Mouse (Mus musculus): ENCODE measurements around the gene Igfbp6.
"Not testable (repeated sequence)": the region's sequence is repeated elsewhere in the genome, so short reads cannot be mapped to it uniquely, and the experiment has no call there.

Gene Igfbp6

DNA sequence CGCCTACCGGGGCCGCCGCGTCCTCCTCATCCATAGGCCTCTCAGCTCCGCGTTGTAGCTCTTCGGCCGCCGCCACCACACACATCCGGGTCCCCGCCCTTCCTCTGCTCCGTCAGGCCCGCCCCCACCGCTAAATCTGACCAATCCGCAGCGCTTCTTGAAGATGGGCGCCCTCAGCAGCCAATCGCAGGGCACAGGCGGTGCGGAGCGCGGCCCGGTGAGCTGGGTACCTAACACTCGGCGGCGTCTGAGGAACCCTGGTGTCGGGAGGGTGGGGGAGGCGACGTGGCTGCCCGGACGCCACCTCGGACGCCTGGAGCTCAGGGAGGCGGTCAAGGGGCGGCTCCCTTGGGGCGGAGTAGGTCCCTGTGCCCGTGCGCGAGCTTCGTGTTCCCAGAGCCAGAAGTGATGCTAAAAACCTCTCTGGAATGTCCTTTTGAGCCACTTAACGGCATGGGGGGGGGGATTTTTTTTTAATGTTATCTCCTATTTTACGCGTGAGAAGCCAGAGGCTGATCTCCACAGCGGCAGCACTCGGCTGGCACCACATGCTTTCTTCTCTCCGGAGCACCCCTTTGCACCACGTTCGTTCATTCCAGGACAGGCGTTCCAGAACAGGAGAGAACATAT, 7.9 kb upstream of the Igfbp6 start, which contains the start of gene Spryd3:
TSS of gene Spryd3 (minus strand) at position 106 of the 630 bp plus-strand sequence.
- DNase-seq (ENCODE audit: low read depth, low spot score), result peak; percentile 96

DNA sequence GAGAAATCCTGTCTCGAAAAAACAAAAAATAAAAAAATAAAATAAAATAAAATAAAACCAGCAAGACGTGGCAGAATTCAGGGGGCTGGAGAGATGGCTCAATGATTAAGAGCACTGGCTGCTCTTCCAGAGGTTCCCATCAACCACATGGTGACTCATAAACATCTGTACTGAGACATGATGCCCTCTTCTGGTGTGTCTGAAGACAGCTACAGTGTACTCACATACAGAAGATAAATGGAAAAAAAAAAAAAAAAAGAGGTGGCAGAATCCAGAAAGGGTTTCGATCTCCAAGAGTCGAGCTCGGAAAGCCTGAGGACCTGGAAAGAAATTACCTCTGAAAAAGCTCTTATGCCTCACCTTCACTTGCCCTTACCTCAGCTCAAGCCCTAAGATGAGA, 3.0 kb upstream of the Igfbp6 start:
- no peak for DNase-seq (ENCODE audit: low read depth, low spot score)

DNA sequence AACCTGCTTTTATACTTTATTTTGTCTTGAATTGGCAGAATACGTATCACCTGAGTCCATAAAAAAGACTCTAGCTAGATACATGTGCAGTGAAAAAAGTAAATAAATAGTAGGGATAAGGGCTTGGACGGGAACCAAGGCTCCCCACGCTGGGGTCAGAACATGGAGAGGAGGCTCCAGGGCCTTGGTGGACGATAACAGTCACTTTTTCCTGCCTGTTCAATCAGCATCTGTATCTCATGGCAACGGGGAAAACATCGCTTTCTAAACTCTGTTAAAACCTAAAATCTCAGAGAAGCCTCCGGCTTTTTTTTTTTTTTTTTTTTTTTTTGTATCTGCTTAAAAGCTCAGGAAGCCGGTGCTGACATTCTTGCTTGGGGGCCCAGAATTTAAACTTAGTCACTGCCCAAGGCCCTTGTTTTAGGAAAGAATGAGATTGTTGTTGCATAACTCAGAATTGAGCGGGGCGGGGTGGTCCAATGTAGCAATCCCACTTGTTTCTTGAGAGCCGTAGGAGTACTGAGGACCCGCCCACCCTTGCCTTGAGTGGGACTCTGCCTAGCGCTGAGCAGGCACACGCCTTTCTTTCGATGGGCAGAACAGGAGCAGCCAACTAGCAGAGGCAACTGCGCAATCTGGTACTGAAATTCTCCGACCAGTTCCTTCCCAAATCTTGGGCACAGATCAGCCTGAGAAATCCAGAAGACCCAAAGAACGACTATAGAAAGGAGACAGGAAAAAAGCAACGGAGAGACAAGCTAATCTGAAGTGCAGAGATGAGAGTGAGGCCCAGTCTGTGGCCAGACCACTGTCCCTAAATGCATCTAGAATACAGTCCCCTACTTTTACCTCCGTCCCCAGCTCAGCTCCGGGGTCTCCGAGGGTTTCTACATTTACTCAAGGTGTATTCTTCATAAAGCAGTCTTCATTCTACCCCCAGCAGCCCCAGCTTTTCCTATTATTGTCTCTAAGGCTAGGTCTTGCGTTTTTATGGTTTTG, 949 bp upstream of the Igfbp6 start:
- DNase-seq (ENCODE audit: low read depth, low spot score), result no peak

DNA sequence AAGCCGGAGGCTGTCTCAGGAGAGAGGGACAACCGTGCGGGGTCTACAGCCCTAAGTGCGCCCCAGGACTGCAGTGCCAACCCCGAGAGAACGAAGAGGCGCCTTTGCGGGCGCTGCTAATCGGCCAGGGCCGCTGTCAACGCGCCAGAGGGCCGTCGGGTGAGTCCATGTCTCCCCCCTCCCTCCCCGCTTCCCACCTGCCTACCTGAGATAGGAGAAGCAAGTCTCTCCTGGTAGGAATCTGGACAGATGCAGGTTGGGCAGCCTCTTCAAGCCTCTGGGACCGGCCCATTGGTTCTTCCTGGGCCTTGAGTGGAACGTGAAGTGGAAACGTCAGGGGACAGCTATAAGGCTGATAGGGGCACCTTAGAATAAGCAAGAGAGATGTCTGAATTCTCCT, 564 bp downstream of the Igfbp6 start:
- DNase-seq (ENCODE audit: low read depth, low spot score), result no peak

DNA sequence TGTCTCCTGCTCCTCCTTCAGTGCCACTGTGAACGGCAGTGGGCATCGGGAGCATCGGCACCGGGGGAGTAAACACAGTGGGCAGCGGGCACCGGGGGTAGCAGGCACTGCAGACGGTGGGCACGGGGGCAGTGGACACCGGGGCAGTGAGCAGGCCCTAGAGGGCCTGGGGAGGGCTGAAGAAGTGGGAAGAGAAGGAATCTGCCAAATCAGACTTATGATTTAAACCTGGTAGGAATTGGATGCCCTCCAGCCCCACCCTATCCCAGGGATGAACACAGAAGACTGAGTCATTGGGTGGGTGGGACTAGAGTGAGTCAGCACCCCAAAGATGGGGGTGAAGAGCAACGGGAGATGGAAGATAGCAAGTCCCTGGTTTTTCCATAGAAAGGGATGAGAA, 1.2 kb downstream of the Igfbp6 start:
- DNase-seq (ENCODE audit: low read depth, low spot score), result no peak

DNA sequence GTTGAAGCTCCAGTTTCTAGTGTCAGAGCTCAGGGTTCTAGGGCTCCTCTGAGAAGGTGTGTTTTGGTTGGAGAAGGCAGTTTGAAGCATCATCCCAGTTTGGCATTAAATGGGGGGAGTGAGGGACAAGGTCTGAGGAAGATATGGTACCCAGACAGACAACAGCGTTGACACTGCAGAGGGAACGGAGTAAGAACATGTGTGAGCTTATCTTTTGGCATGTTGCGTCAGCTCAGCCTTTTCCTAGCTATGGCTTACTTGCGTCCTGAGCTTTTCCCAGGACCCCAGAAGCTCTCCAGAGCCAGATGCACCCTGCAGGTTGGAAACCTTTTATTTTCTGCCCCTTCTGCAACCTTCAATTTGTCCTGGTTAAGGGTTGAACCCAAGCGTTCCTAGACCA, 1.9 kb downstream of the Igfbp6 start:
- DNase-seq (ENCODE audit: low read depth, low spot score), result no peak

DNA sequence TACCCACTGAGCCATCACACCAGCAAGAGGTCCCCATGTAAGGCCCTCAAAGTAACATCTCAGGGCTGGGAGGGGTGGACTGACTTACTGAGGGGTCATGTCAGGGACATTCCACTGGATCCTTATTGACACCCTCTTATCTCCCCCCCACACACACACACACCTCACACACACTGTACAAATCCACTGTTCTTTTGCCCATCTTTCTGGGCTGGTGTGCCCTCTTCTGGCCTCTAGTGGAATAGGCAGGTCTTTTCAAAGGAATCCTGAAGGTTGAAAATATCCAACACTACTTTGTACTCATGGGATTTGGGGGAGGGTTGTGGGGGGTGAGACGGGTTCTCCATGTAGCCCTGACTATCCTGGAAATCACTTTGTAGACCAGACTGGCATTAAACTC, 2.7 kb downstream of the Igfbp6 start:
- DNase-seq (ENCODE audit: low read depth, low spot score), result peak; percentile 46

DNA sequence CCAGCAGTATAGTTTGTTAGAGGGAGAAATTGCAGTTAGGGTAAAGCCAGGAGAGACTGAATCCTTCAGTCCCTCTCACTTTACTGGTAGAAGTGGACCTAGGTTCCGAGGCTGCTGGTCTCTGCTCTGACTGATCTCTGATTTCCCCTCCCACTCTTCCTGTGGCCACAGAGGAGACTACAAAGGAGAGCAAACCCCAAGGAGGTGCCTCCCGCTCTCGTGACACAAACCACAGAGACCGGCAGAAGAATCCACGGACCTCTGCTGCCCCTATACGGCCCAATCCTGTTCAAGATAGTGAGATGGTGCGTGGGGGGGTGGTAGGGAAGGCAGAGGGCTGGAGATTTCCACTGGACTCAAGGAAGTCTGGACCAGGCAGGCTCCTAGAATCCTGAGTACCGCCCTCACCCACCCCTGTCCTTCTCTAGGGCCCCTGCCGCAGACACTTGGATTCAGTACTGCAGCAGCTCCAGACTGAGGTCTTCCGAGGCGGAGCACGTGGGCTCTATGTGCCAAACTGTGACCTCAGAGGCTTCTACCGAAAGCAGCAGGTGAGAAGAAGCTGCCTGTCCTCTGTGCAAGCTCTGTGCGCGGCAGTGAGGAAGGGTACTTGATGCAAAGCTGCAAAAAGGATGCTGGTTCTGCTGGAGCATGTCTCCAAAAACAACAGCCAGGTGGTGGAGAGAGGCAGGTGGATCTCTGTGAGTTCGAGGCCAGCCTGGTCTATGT, 3.7 kb downstream of the Igfbp6 start:
- no peak for DNase-seq (ENCODE audit: low read depth, low spot score)

DNA sequence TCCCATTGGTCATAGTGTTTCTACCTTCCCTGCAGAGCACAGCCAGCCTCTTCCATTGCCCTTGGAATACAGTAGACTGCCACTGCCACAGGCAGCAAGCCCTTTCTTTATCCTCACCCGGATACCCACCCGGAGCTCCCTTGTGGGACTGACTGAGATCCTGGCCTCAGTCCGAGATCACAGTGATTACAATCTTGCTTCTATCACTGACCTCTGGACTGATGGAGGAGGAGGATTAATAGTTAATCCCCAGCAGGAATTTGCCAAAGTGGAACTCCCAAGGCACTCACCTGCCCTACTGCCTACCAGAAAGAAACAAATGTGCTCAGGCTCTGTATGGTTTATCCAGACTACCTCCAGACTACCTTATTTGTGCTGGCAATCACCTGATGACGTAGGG, 5.4 kb downstream of the Igfbp6 start:
- DNase-seq (ENCODE audit: low read depth, low spot score), result no peak

DNA sequence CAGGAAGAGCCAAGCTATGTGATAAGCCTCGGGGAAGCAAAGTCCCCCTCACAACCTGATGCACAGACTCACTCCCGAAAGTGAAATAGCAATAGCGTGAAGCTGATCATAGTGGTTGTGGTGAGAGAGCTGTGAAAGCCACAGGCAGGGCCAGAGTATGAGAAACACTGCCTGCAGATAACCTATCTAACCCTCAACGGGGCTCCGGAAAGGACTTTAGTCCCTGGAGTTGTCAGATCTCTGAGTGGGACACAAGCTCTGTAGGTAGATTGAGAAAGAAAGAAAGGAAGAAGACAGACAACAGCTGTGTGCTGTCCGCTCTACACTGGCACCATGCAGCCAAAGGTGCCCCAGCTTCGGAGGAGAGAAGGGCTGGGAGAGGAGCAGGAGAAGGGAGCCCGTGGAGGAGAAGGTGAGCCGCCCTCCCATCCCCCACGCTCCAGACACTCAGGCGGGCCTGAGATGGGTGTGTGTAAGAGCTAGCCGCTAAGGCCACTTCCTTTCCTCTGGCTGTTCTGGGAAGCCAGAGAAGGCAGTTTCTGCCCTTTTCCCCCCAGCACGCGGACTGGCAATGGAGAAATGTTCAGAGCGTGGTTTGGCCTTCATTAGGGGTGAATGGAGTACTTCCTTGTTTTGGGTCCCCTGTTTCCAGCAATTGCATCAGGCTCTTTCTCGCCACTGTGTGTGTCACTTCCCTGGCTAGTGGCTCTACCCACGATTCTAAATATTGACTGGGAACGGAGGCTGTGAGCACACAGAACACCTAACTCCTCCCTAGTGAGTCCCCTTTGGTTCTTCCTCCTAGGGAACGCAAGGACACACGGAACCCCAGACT, 6.4 kb downstream of the Igfbp6 start, which contains the start of gene Soat2:
TSS of gene Soat2 (plus strand) at position 226 of the 835 bp plus-strand sequence.
- no peak for DNase-seq (ENCODE audit: low read depth, low spot score)

DNA sequence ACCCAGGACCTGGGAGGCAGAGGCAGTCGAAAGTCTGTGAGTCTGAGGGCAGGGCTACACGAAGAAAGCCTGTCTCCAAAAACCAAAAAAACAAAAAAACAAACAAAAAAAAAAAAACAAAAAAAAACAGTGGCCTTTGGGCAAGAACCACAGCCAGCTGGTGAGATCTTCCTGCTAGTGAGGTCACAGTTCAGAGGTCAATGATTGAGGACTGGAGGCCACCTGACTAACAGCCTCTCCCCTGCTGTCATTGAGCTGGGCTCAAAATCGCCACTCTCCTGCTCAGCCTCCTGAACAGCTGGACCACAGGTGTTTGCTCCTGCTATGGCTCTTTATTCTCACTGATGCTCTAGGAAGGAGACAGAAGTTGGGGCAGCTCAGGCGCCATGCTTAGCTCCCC, 8.5 kb downstream of the Igfbp6 start:
- no peak for DNase-seq (ENCODE audit: low read depth, low spot score)

DNA sequence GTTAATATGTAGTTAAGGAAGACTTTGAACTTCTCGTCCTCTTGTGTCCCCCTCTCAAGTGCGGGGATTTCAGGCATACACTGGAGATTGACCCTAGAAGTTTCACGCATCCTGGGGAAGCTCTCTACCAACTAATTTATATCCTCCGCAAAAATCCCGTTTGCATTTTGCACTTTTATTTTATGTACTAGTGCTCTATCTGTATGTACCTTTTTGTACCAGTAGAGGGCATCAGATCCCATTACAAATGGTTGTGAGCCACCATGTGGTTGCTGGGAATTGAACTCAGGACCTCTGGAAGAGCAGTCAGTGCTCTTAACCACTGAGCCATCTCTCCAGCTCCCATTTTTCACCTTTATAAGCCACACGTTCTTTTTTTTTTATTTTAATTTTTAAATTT, 10.8 kb downstream of the Igfbp6 start:
- not testable (repeated sequence) for DNase-seq (ENCODE audit: low read depth, low spot score)

DNA sequence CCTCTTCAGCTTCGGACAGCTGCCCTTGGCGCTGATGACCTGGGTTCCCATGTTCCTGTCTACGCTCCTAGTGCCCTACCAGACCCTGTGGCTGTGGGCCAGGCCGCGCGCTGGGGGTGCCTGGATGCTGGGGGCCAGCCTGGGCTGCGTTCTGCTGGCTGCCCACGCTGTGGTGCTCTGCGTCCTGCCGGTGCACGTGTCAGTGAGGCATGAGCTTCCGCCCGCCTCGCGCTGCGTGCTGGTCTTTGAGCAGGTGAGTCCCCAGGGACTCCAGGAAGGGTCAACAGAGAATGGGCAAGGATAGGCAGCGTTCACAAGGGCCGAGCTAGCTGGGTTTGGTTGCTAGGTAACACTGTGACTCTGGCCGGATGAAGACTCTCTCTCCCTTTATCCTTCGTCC, 12.7 kb downstream of the Igfbp6 start:
- no peak for DNase-seq (ENCODE audit: low read depth, low spot score)

DNA sequence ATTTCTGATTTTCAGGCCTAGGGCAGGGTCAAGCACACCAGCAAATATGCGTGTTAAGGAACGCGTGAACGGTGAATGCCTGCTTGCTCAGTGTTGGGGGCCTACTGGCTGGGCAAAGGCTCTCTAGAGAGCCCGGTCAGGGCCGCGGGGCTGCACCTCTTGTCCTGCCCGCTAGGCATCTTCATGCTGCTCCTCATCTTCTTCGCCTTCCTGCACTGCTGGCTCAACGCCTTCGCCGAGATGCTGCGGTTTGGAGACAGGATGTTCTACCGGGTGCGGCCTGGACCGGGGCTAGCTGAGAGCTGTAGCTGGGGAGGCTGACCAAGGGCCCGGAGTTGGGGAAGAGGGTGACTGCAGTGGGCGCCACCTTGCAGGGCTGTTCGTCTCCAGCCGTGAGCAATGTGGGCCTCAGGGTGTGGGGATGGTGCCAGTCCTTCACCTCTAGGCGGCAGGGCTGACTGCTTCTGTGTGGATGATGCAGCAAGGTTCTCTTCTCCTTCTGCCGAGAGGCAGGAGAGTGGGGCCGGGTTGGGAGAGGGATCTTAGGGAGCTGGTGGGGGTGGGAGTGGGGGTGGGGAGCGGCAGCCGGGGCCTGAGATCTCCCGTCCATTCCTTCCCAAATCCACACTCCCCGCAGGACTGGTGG, 16.4 kb downstream of the Igfbp6 start:
- DNase-seq (ENCODE audit: low read depth, low spot score), result no peak

DNA sequence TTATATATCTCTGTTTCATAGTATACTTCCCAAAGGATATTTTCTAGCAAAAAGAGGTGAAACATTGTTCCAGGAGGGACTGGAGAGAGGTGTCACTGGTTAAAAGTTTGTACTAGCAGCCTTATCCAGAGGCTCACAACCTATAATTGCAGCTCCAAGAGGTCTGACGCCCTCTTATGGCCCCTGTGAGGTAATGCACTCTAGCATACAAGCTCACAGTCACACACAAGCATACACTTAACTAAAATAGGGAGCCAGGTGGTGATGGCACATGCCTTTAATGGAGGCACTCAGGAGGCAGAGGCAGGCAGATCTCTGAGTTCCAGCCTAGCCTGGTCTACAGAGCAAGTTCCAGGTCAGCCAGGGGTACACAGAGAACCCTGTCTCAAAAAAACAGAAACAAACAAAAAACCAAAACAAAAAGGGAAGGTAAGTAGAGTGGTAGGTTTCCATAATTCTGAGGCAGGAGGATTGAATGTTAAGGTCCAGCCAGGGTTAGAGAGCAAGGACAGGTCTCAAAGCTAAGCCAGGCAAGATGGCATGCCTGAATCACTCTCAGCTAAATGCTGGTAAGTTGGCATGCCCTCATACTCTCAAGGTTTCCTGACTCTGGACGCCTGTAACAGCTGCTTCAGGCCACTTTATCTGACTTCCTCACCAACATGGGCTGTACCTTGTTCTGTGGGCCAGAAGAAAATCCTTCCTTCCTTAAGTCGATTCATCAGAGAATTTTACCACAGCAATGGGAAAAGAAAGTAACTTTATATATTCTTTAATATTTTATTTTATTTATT, 19.9 kb downstream of the Igfbp6 start:
- DNase-seq (ENCODE audit: low read depth, low spot score), result no peak

DNA sequence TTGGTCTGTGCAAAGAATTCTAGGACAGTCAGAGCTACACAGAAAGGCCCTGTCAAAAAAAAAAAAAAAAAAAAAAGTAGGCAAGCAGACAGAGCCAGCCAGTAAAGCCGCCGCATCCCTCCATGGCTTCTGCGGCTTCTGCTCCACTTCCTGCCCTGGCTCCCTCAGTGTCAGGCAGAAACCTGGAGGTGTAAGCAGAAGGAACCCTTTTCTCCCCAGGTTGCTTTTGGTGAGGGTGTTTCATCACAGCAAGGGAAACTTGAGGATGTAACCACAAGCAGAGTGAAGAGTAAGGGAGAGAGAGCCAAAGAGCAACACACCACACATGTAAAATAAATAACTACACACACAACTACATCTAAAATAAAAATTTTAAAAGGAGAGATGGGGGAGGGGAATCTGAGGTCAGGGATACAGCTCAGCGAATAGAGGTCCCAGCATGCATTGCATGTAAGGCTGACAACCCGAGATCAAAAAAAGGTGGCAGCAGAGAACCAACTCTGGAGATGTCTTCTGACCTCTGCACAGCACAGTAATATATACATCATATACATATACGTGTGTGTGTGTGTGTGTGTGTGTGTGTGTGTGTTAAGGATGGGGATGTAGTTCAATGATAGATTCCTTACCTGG, 21.4 kb downstream of the Igfbp6 start:
- no peak for DNase-seq (ENCODE audit: low read depth, low spot score)

DNA sequence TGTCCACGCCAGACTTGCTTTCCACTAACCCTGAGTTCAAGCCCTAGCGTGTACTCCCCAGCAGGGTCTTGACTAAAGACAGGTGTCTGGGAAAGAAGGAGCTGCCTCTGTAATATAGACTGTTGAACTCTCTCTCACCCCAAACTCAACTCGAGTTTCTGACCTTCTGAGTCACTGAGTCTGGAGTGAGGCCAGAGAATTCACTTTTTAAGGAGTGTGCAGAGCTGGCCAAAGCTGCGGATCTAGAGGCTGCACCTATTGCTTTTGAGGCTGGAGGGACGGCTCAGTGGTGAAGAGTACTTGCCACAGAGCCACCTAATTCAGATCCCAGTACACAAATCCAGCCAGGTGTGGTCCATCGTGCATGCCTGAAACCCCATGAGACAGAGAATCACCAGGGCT, 23.5 kb downstream of the Igfbp6 start:
- no peak for DNase-seq (ENCODE audit: low read depth, low spot score)

DNA sequence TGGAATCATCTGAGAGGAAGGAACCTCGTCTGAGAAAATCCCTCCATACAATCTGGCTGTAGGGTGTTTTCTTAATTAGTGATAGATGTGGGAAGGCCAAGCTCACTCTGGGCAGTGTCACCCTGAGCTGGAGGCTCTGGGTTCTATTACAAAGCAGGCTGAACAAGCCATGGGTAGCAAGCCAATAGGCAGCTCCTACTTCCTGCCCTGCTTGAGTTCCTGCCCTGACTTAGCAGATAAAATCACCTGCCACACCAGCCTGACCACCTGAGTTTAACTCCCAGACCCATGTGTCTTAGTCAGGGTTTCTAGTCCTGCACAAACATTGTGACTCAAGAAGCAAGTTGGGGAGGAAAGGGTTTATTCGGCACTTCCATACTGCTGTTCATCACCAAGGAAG, 24.9 kb downstream of the Igfbp6 start:
- DNase-seq (ENCODE audit: low read depth, low spot score), result no peak

DNA sequence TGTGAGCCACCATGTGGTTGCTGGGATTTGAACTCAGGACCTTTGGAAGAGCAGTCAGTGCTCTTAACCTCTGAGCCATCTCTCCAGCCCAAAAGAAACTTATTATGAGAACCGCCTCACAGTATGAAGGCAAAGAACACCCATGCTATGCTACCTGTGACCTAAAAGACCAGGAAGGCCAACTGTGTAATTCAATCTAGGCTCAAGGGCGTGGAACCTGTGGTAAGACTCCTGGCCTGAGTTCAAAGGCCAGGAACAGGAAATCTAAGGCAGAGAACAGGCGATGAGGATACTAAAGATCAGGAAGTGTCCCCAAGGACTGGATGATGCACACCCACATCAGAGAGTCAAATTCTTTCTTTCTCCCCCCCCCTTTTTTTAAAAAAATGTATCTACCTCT, 29.4 kb downstream of the Igfbp6 start:
- DNase-seq (ENCODE audit: low read depth, low spot score), result no peak
